Mouse (Mus musculus): ENCODE results near the gene Zfp61. TPM values are rescaled to one million over a fixed set of nuclear protein-coding genes. Genes with fewer than 3 reads are reported as not detected.

Zfp61 gene
- polyA plus RNA-seq, 1 experiment from 2014 or later, result 37.3 TPM

DNA sequence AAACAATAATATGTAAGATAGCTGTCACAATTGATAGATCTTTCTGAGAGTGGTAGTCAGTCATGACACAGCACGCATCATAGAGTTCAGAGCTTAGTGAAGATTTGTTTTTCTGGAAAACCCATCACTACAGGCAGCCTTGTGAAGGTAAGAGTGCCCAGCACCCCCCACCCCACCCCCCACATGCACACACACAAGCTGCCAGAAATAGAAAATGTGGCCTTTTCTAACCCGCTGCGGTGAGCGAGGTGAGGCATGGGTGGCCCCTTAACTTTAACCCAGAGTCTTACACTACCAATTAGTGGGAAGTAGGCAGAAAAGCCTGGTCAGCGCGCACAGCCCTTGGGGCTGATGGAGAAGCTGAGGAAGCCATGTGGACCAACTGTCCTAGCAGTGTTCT lies 29.8 kb downstream of the Zfp61 start:
- Histone ChIP-seq H3K27ac (ENCODE audit: low read depth, low read length) (no peak overlapping the region), H3K4me1 (ENCODE audit: control insufficient read depth, insufficient read depth, low read length) (no peaks in the 10 kb centered on the region), H3K9me3 (ENCODE audit: control insufficient read depth, low read length) (no peaks in the 10 kb centered on the region), H3K36me3 (ENCODE audit: control insufficient read depth, insufficient read depth, low read length) (peaks cover 13% of the 10 kb centered on the region; the same call in 1 of the 2 replicates), H3K27me3 (ENCODE audit: control insufficient read depth, insufficient read depth, low read length) (no peaks in the 10 kb centered on the region), H3K4me2 (ENCODE audit: low read depth, low read length) (no peak overlapping the region), H3K4me3 (ENCODE audit: low read depth, low read length) (no peak overlapping the region), H3K9ac (replicated peaks; ENCODE audit: low read depth, low read length) (no peak overlapping the region)
- no peak for ATAC-seq (ENCODE audit: low read depth)
- WGBS, result 96% methylated on average over 6 of the region's 6 CpGs

DNA sequence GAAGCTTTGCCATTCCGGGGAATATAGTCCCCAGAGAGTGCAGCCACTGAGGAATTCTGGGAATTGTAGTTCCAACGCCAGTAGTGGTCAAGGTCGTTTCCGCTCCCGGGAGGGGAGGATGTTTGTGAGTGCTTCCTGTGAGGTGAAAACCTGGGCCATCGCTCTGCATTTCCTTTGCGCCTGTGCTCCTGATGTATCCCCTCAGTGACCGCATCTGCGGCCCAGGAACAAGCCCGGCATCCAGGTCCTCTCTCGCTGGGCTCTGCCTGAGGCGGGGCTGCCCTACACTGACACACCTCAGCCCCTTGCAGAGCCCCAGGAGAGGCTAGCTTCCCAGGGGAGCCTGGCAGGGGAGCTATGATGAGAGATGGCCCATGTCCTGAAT lies 30.8 kb downstream of the Zfp61 start, which contains the start of gene Zfp93:
Gene Zfp93 (plus strand): TSS at position 133 of the 385 bp plus-strand sequence.
- Histone ChIP-seq H3K9me3 (ENCODE audit: control insufficient read depth, low read length) (no peaks in the 10 kb centered on the region), H3K36me3 (ENCODE audit: control insufficient read depth, insufficient read depth, low read length) (peaks cover 13% of the 10 kb centered on the region; the same call in 1 of the 2 replicates), H3K4me2 (ENCODE audit: low read depth, low read length) (peak within 1 kb of the TSS; percentile 73), H3K9ac (replicated peaks; ENCODE audit: low read depth, low read length) (peak within 1 kb of the TSS; percentile 56), H3K4me1 (ENCODE audit: control insufficient read depth, insufficient read depth, low read length) (no peaks in the 10 kb centered on the region), H3K27ac (ENCODE audit: low read depth, low read length) (peak within 1 kb of the TSS; percentile 60; the same call in 1 of the 2 replicates), H3K27me3 (ENCODE audit: control insufficient read depth, insufficient read depth, low read length) (no peaks in the 10 kb centered on the region), H3K4me3 (ENCODE audit: low read depth, low read length) (peak within 1 kb of the TSS; percentile 53)
- 0% methylated on average over 12 of the region's 12 CpGs for WGBS
- peak; percentile 93 for ATAC-seq (ENCODE audit: low read depth)

DNA sequence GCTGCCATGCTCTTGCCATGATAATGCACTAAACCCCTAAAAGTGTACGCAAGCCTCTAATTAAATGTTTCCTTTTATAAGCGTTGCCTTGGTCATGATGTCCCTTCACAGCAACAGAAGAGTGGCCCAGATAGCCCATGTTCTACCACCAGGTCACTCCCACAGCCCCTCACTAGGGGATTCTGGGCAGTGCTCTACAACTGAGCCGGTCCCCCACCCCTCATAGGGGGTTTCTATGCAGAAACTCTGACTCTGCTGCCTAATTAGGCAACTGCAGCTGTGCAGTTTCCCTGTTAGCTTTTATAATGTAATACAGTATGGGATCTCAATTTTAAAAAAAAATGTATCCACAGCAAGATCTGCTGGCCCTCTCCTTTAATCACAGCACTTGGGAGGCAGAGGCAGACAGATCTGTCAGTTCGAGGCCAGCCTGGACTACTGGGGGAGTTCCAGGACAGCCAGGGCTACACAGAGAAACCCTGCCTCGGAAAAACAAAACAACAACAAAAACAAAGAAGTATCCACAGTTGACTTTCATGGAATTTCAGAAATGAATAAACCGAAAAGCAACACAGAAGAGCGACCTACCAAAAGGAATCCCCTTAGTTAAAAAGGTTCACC lies 31.3 kb downstream of the Zfp61 start:
- H3K27ac ChIP-seq (ENCODE audit: low read depth, low read length), result no peak overlapping the region
- no peaks in the 10 kb centered on the region for H3K9me3 ChIP-seq (ENCODE audit: control insufficient read depth, low read length)
- 41% methylated on average over 7 of the region's 7 CpGs for WGBS
- H3K4me2 ChIP-seq (ENCODE audit: low read depth, low read length), result peak overlapping the region; percentile 73
- ATAC-seq (ENCODE audit: low read depth), result peak; percentile 52
- H3K27me3 ChIP-seq (ENCODE audit: control insufficient read depth, insufficient read depth, low read length), result no peaks in the 10 kb centered on the region
- no peaks in the 10 kb centered on the region for H3K4me1 ChIP-seq (ENCODE audit: control insufficient read depth, insufficient read depth, low read length)
- H3K36me3 ChIP-seq (ENCODE audit: control insufficient read depth, insufficient read depth, low read length), result peaks cover 8% of the 10 kb centered on the region; the same call in 1 of the 2 replicates
- peak overlapping the region; percentile 53 for H3K4me3 ChIP-seq (ENCODE audit: low read depth, low read length)
- peak overlapping the region; percentile 56; the same call in 1 of the 2 replicates for H3K9ac ChIP-seq (replicated peaks; ENCODE audit: low read depth, low read length)

DNA sequence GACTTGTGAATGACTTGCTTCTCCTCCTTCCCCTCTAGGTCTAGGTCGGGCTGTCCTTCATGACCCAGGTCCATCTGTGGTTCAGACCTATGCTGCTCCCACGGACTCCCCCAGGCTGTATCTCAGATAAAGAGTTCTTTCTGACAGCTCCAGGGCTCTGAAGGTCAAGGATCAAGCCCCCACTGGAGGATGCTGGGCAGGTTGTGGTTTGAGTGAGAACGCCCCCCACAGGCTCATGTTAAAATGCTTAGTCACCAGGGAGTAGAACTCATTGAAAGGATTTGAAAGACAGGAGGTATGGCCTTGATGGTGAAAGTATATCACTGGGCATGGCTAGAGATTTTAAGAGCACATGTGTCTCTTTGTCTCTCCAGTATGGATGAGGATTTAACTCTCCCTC lies 31.8 kb downstream of the Zfp61 start:
- H3K4me3 ChIP-seq (ENCODE audit: low read depth, low read length), result 0 out of 2 replicates have a peak overlapping the region, but pooled peaks have one; percentile 53
- ATAC-seq (ENCODE audit: low read depth), result peak; percentile 23; the same call in 1 of the 2 replicates
- H3K27ac ChIP-seq (ENCODE audit: low read depth, low read length), result no peak overlapping the region
- no peaks in the 10 kb centered on the region for H3K9me3 ChIP-seq (ENCODE audit: control insufficient read depth, low read length)
- 81% methylated on average over 3 of the region's 3 CpGs for WGBS
- 0 out of 2 replicates have a peak, but pooled peaks cover 3% of the 10 kb centered on the region for H3K36me3 ChIP-seq (ENCODE audit: control insufficient read depth, insufficient read depth, low read length)
- H3K4me1 ChIP-seq (ENCODE audit: control insufficient read depth, insufficient read depth, low read length), result no peaks in the 10 kb centered on the region
- no peak overlapping the region for H3K9ac ChIP-seq (replicated peaks; ENCODE audit: low read depth, low read length)
- no peaks in the 10 kb centered on the region for H3K27me3 ChIP-seq (ENCODE audit: control insufficient read depth, insufficient read depth, low read length)
- no peak overlapping the region for H3K4me2 ChIP-seq (ENCODE audit: low read depth, low read length)

DNA sequence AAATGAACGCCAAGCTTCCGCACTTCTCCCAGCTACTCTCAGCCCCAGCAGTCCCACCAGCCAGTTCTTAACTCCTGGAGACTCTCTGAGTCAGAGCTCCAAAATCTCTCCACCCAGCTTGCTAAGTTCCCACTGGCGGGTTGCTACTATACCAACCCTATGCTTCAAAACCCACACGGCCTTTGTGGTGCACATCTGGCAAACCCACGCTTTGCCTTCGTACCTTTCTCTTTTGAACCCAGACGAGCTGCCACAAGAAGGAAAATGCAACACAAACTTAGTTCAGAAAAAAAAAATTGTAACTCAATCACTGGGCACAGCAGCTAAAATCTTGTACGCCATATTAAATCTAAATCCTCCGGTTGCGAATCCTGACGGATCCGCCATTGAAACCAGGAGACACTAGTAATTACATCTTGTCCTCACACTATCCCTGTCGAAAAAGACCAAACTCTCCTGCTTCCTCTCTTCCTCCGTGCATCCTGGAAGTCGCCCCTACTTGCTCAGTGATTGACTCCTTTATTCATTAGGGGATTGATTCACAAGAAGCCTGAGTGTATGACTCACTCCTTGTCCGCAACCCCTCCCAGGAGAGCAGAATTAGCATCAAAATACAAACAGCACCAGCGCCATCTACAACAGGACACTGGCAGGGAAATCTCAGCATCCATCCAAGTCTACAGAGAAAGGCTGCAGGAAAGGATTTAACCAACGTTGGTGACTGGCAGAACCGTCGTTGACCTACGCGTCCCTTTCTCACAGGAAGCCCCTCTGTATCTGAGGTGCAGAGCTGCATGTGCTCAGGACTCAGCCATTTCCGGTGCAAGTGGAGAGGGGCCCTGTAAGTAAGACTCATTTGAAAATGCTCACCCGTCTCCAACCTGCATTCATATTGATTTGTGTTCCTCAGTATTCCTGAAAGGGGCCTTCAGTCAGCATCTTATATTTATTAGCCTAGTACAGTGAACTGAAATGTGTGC lies 32.6 kb downstream of the Zfp61 start:
- Histone ChIP-seq H3K9ac (replicated peaks; ENCODE audit: low read depth, low read length) (no peak overlapping the region), H3K4me3 (ENCODE audit: low read depth, low read length) (no peak overlapping the region), H3K4me2 (ENCODE audit: low read depth, low read length) (no peak overlapping the region), H3K27ac (ENCODE audit: low read depth, low read length) (no peak overlapping the region), H3K9me3 (ENCODE audit: control insufficient read depth, low read length) (no peaks in the 10 kb centered on the region), H3K36me3 (ENCODE audit: control insufficient read depth, insufficient read depth, low read length) (no peaks in the 10 kb centered on the region), H3K27me3 (ENCODE audit: control insufficient read depth, insufficient read depth, low read length) (no peaks in the 10 kb centered on the region), H3K4me1 (ENCODE audit: control insufficient read depth, insufficient read depth, low read length) (no peaks in the 10 kb centered on the region)
- no peak for ATAC-seq (ENCODE audit: low read depth)
- 69% methylated on average over 24 of the region's 24 CpGs for WGBS

DNA sequence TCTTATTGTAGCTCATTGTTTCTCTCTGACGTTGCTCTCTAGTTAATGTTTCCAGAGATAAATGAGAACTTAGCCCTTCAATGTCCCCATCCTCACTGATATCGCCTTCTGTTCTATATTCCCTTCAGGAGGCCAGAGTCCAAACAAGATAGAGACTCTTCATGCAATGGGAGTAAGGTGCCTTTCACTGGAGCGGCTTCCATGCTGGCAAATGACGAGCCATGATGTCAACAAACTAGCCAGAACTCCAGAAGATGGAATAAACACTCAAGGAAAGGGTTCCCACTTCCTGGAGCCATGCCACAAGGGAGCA lies 41.1 kb downstream of the Zfp61 start:
- 93% methylated on average over 4 of the region's 4 CpGs for WGBS

DNA sequence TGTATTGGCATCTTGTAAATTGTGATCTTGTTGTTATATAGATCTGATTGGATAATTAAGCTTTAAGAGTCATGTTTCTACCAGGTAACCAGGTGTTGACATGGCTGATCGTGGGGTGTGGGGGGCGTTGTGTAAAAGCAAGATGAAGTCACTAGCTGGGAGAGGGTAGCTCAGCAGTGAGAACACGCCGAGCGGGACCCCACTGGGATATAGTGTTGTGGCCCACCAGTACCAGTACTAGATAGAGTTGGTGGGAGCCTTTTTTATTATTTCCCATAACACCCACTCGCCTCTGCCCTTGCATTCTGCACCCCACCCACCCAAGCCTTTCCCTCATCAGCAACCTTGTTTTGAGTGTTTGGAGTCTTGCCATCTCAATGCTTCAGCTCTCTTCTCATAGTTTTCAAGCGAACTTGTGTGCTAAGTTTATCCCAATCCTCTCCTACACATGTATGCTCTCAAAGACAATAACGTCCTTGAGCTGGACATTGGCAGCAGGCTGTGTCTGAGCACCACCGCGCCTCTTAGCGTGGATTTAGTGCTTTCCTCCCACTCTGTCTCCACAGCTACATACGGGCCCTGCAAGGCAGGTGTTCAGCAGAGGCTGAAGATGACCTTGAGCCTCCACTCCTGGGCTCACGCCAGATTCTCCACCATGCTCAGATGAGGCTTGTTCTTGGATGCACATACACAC lies 41.6 kb downstream of the Zfp61 start:
- Histone ChIP-seq H3K27me3 (ENCODE audit: control insufficient read depth, insufficient read depth, low read length) (no peaks in the 10 kb centered on the region), H3K36me3 (ENCODE audit: control insufficient read depth, insufficient read depth, low read length) (0 out of 2 replicates have a peak, but pooled peaks cover 4% of the 10 kb centered on the region), H3K4me3 (ENCODE audit: low read depth, low read length) (no peak overlapping the region), H3K9me3 (ENCODE audit: control insufficient read depth, low read length) (no peaks in the 10 kb centered on the region), H3K4me1 (ENCODE audit: control insufficient read depth, insufficient read depth, low read length) (0 out of 2 replicates have a peak, but pooled peaks cover 7% of the 10 kb centered on the region), H3K9ac (replicated peaks; ENCODE audit: low read depth, low read length) (no peak overlapping the region), H3K4me2 (ENCODE audit: low read depth, low read length) (no peak overlapping the region), H3K27ac (ENCODE audit: low read depth, low read length) (no peak overlapping the region)
- no peak for ATAC-seq (ENCODE audit: low read depth)
- WGBS, result 92% methylated on average over 13 of the region's 13 CpGs

More for the DNA sequence above, 41.1 kb downstream of the Zfp61 start:
- no peak for ATAC-seq (ENCODE audit: low read depth)
- Histone ChIP-seq H3K9me3 (ENCODE audit: control insufficient read depth, low read length) (no peaks in the 10 kb centered on the region), H3K27ac (ENCODE audit: low read depth, low read length) (no peak overlapping the region), H3K4me1 (ENCODE audit: control insufficient read depth, insufficient read depth, low read length) (0 out of 2 replicates have a peak, but pooled peaks cover 6% of the 10 kb centered on the region), H3K36me3 (ENCODE audit: control insufficient read depth, insufficient read depth, low read length) (0 out of 2 replicates have a peak, but pooled peaks cover 4% of the 10 kb centered on the region), H3K4me3 (ENCODE audit: low read depth, low read length) (no peak overlapping the region), H3K27me3 (ENCODE audit: control insufficient read depth, insufficient read depth, low read length) (no peaks in the 10 kb centered on the region), H3K4me2 (ENCODE audit: low read depth, low read length) (no peak overlapping the region), H3K9ac (replicated peaks; ENCODE audit: low read depth, low read length) (no peak overlapping the region)

DNA sequence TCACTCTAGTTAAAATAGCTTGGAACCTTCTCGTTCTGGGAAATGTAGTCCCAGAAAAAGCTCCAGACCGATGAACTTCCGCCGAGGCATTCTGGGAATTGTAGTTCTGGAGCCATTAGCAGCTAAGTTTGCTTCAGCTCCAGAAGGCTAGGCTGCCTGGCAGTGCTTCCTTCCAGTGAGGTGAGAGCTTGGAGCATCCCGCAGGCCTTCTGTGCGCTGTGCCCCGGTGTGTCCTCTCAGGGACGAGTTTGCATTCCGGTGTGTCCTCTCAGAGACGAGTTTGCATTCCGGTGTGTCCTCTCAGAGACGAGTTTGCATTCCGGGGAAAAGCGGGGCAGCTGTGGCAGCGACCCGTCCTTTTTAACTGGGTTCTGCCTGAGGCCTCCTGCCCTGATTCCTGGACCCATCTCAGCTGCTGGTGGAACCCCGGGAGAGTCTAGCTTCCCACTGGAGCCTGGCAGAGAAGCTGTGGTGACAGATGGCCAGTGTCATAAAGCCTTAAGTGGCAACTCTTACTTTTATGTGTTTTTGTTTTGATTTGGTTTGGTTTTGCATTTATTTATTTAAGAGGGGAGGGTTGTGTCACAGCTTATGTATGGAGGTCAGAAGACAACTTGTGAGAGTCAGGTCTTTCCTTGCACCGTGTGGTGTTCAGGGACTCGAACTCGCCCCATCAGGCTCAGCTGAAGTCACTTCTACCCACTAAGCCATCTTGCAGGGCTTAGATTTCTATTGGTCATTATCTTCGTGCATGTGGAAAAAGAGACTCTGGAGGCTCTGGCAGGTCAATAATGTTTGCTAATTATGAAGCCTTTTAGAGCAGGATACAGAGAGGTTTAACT lies 46.2 kb downstream of the Zfp61 start, which contains the start of gene Zfp108:
Gene Zfp108 (plus strand): TSS at position 162 of the 842 bp plus-strand sequence.
- H3K36me3 ChIP-seq (ENCODE audit: control insufficient read depth, insufficient read depth, low read length), result no peaks in the 10 kb centered on the region

More for the DNA sequence above, 46.2 kb downstream of the Zfp61 start, which contains the start of gene Zfp108:
- Histone ChIP-seq H3K4me3 (ENCODE audit: low read depth, low read length) (peak within 1 kb of the TSS; percentile 44), H3K27me3 (ENCODE audit: control insufficient read depth, insufficient read depth, low read length) (no peaks in the 10 kb centered on the region), H3K4me2 (ENCODE audit: low read depth, low read length) (peak within 1 kb of the TSS; percentile 64), H3K9me3 (ENCODE audit: control insufficient read depth, low read length) (no peaks in the 10 kb centered on the region), H3K27ac (ENCODE audit: low read depth, low read length) (0 out of 2 replicates have a peak within 1 kb of the TSS, but pooled peaks have one; percentile 39), H3K4me1 (ENCODE audit: control insufficient read depth, insufficient read depth, low read length) (0 out of 2 replicates have a peak, but pooled peaks cover 7% of the 10 kb centered on the region), H3K9ac (replicated peaks; ENCODE audit: low read depth, low read length) (peak within 1 kb of the TSS; percentile 60)
- ATAC-seq (ENCODE audit: low read depth), result peak; percentile 91
- 20% methylated on average over 21 of the region's 21 CpGs for WGBS
